Mouse (Mus musculus): ENCODE measurements at regions not wholly inside any gene's neighbourhood (a gene's known extent, or its start where the extent isn't known, plus 50 kb on each side); places are given as distances from the start of the nearest gene placed in this dataset.

DNA sequence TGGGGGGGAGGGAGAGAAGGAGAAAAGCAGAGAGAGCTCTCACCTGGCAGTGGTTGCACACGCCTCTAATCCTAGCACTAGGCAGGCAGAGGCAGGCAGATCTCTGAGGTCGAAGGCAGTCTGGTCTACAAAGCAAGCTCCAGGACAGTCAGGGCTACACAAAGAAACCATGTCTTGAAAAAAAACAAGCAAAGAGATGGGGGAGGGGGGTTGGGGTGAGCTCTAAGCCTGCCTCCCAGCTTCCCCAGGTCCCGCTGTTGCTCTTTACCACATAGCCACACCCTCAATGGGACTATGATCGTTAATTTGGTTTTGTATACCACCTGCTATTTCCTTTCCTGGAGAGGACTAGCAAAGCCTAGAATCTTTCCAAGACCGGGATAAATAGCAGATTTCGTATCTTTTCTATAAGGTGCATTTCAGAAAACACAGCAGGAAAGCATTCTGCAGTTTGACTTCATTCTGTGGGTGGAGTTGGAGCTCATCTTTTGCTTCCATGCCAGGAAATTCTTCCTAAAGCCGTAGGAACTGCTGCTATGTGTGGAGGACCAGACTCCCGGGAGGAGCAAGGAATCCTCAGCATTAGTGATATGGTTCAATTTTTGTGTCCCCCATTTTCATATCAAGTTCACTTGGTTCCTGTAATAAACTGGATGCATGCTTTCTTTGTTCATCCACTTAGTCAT is 52.7 kb upstream of the Rgma start:
- Histone ChIP-seq H3K27ac (ENCODE audit: low read length) (no peak overlapping the region), H3K36me3 (ENCODE audit: control insufficient read depth, insufficient read depth) (no peaks in the 10 kb centered on the region), H3K4me1 (ENCODE audit: control insufficient read depth, insufficient read depth, low read length) (peaks cover 28% of the 10 kb centered on the region), H3K4me2 (ENCODE audit: low read depth, low read length) (no peak overlapping the region), H3K9ac (ENCODE audit: low read length) (no peak overlapping the region), H3K4me3 (ENCODE audit: low read length) (no peak overlapping the region), H3K9me3 (replicated peaks; ENCODE audit: control insufficient read depth, low read length) (no peaks in the 10 kb centered on the region; the same call in 1 of the 2 replicates), H3K27me3 (ENCODE audit: control insufficient read depth, insufficient read depth, low read length) (no peaks in the 10 kb centered on the region)
- no peak for ATAC-seq (replicated peaks; ENCODE audit: extremely low read depth, insufficient read depth, low FRiP score)
- WGBS, result 83% methylated on average over 8 of the region's 8 CpGs

DNA sequence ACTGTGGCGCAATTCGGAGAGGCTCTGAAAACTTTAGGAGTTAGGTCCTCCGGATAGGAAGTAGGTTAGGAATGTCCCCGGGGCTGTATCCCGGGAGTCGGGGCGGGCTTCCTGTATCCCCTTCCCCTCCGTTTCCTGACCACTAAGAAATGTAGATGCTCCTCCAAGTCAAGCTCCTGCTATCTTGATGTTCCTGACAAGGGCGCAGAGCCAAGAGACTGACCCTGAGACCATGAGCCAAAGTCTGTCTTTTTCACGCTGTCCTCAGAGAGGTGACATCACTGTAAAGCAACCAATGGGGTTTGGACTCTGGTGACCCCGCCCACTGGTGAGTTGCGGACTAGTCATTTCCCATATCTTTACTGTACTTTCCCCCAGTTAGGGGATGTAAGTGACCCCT is 51.8 kb upstream of the Rgma start:
- 0 out of 2 replicates have a peak overlapping the region, but pooled peaks have one; percentile 8 for H3K9ac ChIP-seq (ENCODE audit: low read length)

GRCm38 (mm10) chr7:73325503-73325902 is 49.8 kb upstream of the Rgma start:
- Histone ChIP-seq H3K4me2 (ENCODE audit: low read depth, low read length) (0 out of 2 replicates have a peak overlapping the region, but pooled peaks have one; percentile 9), H3K4me3 (ENCODE audit: low read length) (no peak overlapping the region), H3K27ac (ENCODE audit: low read length) (no peak overlapping the region), H3K36me3 (ENCODE audit: control insufficient read depth, insufficient read depth) (no peaks in the 10 kb centered on the region), H3K27me3 (ENCODE audit: control insufficient read depth, insufficient read depth, low read length) (no peaks in the 10 kb centered on the region), H3K4me1 (ENCODE audit: control insufficient read depth, insufficient read depth, low read length) (peaks cover 30% of the 10 kb centered on the region), H3K9me3 (replicated peaks; ENCODE audit: control insufficient read depth, low read length) (no peaks in the 10 kb centered on the region; the same call in 1 of the 2 replicates), H3K9ac (ENCODE audit: low read length) (no peak overlapping the region)
- no peak; the same call in 1 of the 2 replicates for ATAC-seq (replicated peaks; ENCODE audit: extremely low read depth, insufficient read depth, low FRiP score)
- WGBS, result 54% methylated on average over 5 of the region's 5 CpGs

More for the DNA sequence above, 51.8 kb upstream of the Rgma start:
- 18% methylated on average over 12 of the region's 12 CpGs for WGBS
- peaks cover 35% of the 10 kb centered on the region for H3K4me1 ChIP-seq (ENCODE audit: control insufficient read depth, insufficient read depth, low read length)
- no peaks in the 10 kb centered on the region; the same call in 1 of the 2 replicates for H3K9me3 ChIP-seq (replicated peaks; ENCODE audit: control insufficient read depth, low read length)
- H3K27ac ChIP-seq (ENCODE audit: low read length), result no peak overlapping the region
- no peaks in the 10 kb centered on the region for H3K36me3 ChIP-seq (ENCODE audit: control insufficient read depth, insufficient read depth)
- H3K4me2 ChIP-seq (ENCODE audit: low read depth, low read length), result peak overlapping the region; percentile 56
- peak overlapping the region; percentile 27 for H3K4me3 ChIP-seq (ENCODE audit: low read length)
- no peak; the same call in 1 of the 2 replicates for ATAC-seq (replicated peaks; ENCODE audit: extremely low read depth, insufficient read depth, low FRiP score)
- H3K27me3 ChIP-seq (ENCODE audit: control insufficient read depth, insufficient read depth, low read length), result no peaks in the 10 kb centered on the region
